Mouse (Mus musculus): ENCODE results near the gene Prss43.
"Not testable (repeated sequence)": the region's sequence is repeated elsewhere in the genome, so short reads cannot be mapped to it uniquely, and the experiment has no call there.

Gene Prss43

GRCm38 (mm10) chr9:110826390-110826789 lies at the start of gene Prss43:
TSS of gene Prss43 (plus strand) at chr9:110826690.
- DNase-seq (ENCODE audit: low read depth, low spot score): no peak

DNA sequence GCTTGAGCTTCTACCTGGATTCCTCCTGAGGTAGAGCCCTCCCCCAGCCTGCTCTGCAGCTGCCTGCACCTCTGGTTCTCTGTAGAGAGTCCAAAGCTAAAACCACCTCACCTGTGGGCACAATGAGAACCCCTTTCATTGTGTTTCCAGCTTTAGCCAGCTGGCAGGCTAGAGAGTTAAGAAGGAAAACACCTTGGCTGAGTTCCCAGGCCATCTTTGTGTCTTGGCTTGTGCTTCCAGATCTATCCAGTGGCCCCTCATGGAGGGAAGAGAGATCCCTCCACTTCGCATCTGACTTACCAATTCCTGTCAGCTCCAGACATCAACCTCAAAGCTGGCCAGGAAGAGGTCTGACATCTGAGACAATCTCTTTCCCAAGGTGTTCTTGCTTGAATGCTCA lies 48.4 kb upstream of the Prss43 start:
- no peak for DNase-seq (ENCODE audit: low read depth, low spot score)

DNA sequence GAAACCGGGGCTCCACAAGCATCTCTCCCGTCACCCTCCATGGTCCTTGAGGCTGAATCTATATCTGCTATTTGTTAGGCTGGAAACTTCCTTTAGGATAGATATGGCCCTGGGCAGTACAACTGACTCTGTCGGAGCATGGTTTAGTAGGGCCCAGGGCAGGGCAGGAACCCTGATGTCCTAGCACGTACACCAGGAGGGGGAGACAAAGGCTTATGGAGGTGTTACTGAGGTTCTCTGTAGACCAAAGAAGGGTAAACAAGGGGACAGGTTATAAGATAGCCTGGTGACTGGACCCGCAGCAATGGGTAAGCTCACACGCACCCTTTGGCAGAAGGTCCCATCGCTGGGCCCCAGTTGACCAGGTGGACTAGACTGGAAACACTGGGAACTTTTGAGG lies 47.9 kb upstream of the Prss43 start:
- no peak for DNase-seq (ENCODE audit: low read depth, low spot score)

DNA sequence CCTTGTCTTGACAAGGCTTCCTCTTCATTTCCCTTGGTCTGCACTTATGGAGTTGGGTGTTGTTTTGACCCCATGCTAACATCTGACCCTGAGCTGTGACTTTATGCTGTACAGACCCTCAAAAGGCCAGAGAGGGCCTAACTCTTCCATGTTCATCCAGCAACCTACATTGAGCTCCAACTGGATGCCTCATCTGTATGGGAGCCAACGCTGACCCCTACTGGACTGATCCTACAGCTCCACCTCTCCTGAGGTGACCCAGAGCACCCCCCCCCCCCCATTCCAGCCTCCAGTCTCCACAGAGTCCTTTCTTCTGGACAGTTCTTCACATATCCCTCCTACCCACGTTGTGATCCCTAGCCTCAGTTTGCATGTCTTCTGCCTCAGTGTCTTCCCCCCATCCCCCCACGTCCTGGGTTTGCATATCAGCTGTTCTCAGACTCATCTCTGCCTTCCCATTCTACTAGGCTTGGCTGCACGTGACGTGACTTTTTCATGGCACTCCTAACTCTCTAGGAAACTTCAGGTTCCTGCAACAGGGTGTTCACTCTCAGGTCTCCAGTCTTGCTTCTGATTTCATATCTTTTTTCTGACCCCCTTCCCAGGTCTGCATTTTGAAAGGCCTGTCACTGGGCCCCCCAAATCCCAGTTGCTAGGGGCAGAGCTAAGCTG lies 47.1 kb upstream of the Prss43 start:
- DNase-seq (ENCODE audit: low read depth, low spot score): no peak

- peak; percentile 76 for DNase-seq (ENCODE audit: low read depth, low spot score)
Measured at GRCm38 (mm10) chr9:110781256-110781721, 45.2 kb upstream of the Prss43 start.

- peak; percentile 26 for DNase-seq (ENCODE audit: low read depth, low spot score)
Measured at GRCm38 (mm10) chr9:110781731-110782130, 44.8 kb upstream of the Prss43 start.

DNA sequence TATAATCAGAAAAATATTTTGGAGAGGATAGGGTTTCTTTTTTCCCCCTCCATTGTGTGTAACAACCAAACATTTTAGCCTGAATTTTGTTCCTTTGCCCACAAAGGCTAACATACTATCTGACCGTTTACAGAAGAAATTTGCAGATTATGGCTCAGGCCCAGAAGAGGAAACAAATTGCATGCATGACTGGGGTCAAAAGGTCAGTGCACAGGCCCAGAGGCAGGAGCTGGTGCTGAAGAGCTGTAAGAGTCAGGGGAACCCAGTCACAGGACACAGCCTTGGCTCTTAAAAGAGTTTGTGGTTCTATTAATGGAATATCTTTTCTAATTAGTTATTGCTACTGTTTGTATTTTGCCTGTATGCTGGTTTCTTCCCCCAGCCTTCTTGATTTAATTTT lies 42.9 kb upstream of the Prss43 start:
- no peak for DNase-seq (ENCODE audit: low read depth, low spot score)

- no peak for DNase-seq (ENCODE audit: low read depth, low spot score)
Measured at GRCm38 (mm10) chr9:110788169-110788568, 38.3 kb upstream of the Prss43 start.

- no peak for DNase-seq (ENCODE audit: low read depth, low spot score)
Measured at GRCm38 (mm10) chr9:110790462-110790861, 36.0 kb upstream of the Prss43 start.

DNA sequence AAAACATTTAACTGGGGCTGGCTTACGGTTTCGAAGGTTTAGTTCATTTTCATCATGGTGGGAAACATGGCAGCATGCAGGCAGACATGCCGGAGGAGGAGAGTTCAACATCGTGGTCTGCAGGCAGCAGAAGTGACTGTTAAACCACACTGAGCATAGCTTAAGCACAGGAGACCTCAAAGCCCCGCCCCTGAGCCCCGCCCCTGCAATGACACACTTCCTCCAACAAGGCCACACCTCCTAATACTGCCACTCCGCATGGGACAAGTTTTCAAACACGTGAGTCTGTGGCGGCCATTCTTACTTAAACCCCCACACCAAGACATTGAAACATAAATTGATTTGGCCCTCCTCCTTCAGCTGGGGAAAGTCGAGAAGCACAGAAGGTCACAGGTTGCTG lies 29.5 kb upstream of the Prss43 start:
- DNase-seq (ENCODE audit: low read depth, low spot score): no peak

- no peak for DNase-seq (ENCODE audit: low read depth, low spot score)
Measured at GRCm38 (mm10) chr9:110797866-110798265, 28.6 kb upstream of the Prss43 start, which contains the start of gene Prss42. TSS of gene Prss42 (plus strand) at chr9:110798166.

DNA sequence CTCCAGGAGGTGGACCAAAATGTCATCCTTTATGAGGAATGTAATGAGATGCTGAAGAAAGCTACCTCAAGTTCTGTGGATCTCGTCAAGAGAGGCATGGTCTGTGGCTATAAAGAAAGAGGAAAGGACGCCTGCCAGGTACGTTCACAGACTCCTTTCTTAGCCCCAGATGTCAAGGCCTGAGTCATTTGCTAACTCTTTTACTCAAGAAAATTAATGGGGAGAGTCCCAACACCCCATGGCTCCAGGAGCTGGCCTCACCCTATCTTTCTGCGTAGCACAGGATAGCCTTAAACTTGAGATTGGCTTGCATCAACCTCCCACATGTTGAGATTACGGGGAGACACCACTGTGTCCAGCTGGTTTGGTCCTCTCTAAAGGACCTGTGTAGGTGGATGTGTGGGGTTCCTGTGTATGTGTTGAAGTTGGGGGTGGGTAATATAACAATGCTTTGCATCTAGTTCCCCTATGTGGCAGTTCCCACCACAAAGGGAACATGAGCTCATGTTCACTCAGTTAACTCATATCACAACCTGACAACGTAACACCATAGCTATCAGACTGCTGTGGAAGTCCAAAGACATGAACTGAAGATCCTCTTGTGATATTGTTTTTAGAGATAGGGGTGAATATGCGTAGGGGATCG lies 25.5 kb upstream of the Prss43 start:
- DNase-seq (ENCODE audit: low read depth, low spot score): no peak

DNA sequence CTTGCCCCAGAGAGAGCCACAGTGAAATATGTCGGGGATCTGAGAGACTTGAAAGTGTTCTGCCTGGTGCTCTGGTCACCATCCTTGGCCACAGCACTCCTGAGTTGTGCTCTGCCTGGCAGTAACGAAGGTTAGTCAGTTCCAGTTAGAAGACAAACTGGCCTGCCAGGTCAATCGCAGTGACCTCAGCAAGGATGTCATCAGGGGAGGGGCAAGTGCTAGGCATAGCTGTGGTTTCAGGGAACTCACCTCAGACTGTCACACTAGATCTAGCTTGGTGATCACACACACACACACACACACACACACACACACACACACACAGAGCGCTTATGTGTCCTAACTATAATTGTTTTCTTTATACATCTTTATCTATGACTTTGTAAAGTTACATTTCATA lies 23.2 kb upstream of the Prss43 start:
- DNase-seq (ENCODE audit: low read depth, low spot score): no peak

DNA sequence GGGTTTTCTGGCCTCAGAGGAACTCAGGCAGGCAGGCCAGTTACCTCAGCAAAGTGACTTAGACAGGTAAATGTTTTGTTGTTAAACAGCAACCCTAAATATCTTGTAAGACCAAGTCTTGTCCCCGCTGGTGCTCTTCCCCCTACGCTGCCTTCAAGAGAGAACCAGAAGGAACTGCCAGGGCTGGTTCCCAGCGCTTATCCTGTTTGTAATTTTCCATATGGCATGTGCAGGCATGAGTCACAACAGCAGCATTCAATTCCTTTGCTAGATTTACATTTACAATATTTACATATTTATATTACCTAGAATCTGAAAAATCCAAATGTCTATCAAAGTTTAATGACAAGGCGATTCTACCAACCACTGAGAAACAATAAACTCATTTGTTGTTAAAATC lies 16.4 kb upstream of the Prss43 start:
- DNase-seq (ENCODE audit: low read depth, low spot score): no peak

- DNase-seq (ENCODE audit: low read depth, low spot score): no peak
Measured at GRCm38 (mm10) chr9:110813789-110814188, 12.7 kb upstream of the Prss43 start, which contains the start of gene Prss44. TSS of gene Prss44 (plus strand) at chr9:110813994.

GRCm38 (mm10) chr9:110820546-110820945 lies 5.9 kb upstream of the Prss43 start:
- not testable (repeated sequence) for DNase-seq (ENCODE audit: low read depth, low spot score)

DNA sequence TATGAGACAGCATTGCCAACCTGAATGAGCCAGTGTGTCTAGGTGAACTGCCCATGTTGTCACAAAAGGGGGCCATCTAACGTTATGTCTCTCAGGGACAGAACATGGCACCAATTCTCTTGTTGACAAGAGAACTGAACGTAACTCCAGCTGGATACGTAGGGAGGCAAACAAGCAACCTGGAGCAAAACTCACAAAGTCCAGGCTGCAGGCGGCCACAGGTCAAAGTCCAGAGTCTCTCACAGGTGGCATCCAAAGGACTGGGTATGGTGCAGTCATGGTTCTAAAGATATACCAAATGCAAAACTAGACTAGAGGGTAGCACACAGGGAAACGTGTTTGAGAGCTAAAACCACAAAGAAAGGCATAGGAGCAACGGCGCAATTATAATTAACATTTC lies 5.1 kb upstream of the Prss43 start:
- no peak for DNase-seq (ENCODE audit: low read depth, low spot score)

DNA sequence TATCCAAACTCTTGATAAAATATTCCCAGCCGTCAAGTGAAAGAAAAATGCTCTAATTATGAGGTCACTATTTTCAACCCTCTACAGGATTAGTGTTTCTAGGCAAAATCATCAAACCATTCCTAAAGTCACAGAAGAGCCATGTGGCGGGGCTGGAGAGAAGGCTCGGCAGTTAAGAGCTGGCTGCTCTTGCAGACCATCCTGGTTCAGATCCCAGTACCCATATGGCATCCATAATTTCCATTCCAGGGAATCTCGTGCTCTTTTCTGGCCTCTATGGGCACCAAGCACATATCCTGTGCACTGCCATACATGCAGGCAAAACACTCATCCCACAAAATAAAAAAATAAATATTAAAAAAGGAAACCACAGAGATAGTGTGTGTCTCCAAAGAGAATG lies 1.1 kb upstream of the Prss43 start:
- no peak for DNase-seq (ENCODE audit: low read depth, low spot score)

DNA sequence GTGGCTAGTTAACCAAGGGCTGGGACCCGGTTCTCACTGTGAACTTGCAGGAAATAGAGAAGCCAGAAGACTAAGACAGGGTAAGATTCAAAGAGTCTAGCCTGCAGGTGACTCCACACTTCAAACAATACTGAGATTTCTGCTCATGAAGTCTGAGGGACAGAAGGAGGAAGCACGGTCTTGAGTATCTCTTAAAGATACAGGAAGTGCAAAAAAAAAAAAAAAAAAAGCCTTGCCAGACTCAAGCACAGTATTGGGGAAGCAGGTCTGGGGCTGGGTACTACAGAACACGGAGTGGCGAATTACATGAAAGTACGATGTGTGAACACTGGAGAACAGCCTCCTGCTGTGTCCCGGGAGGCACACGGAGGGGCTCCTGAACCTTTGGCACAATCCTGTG lies 658 bp upstream of the Prss43 start:
- DNase-seq (ENCODE audit: low read depth, low spot score): no peak

- no peak for DNase-seq (ENCODE audit: low read depth, low spot score)
Measured at GRCm38 (mm10) chr9:110833021-110833420, 6.5 kb downstream of the Prss43 start.

- DNase-seq (ENCODE audit: low read depth, low spot score): no peak
Measured at GRCm38 (mm10) chr9:110834411-110834810, 7.9 kb downstream of the Prss43 start, which contains the start of gene Prss45. TSS of gene Prss45 (plus strand) at chr9:110834588.

- DNase-seq (ENCODE audit: low read depth, low spot score): no peak
Measured at GRCm38 (mm10) chr9:110834961-110835360, 8.5 kb downstream of the Prss43 start.

GRCm38 (mm10) chr9:110836112-110836511 lies 9.6 kb downstream of the Prss43 start:
- DNase-seq (ENCODE audit: low read depth, low spot score): no peak

Measured in retina, adult 2 months (tissue).